Mouse (Mus musculus): Measurements from ENCODE around the gene Pmepa1. TPM values are rescaled to one million over a fixed set of nuclear protein-coding genes. Genes with fewer than 3 reads are reported as not detected.

The Pmepa1 gene
- total and polyA plus RNA-seq, 2 experiments from 2014 or later = 3.1 to 6.9 TPM

- 78% methylated on average over 7 of the region's 7 CpGs for WGBS
- Histone ChIP-seq H3K9me3 (ENCODE audit: low read length) (no peaks in the 10 kb centered on the region), H3K9ac (no peak overlapping the region), H3K36me3 (ENCODE audit: insufficient read depth) (no peaks in the 10 kb centered on the region), H3K27me3 (ENCODE audit: insufficient read depth, low read length) (no peaks in the 10 kb centered on the region), H3K4me2 (ENCODE audit: low read depth) (no peak overlapping the region), H3K27ac (ENCODE audit: low read depth, low read length) (no peak overlapping the region), H3K4me1 (ENCODE audit: insufficient read depth) (no peaks in the 10 kb centered on the region), H3K4me3 (ENCODE audit: low read depth, low read length) (no peak overlapping the region)
- ATAC-seq = no peak
- TF ChIP-seq CTCF (IDR thresholded peaks at IDR 0.05; ENCODE audit: low read depth) = no peak
- no peak for DNase-seq
Observed at GRCm38 (mm10) chr2:173182796-173183195, 93.5 kb downstream of the Pmepa1 start.

DNA sequence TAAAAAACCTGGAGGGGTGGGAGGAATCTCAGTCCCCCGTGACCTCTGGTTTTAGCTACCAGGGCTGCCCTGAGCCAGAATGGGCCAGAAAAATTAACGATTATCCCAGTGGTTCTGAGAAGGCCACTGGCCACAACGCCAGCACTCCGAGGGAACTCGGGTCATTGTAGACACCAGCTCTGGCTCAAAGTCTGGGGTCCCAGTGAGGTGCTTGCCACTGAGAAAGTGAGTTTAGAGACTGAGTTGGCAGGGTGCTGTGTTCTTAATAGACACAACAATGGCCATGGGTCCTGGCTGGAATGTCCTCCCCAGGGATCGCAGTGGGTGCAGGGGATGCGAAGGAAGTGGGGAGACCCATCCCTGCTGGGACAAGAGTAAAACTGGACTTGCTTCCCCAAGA is 94.4 kb downstream of the Pmepa1 start:
- no peak for TF ChIP-seq CTCF (IDR thresholded peaks at IDR 0.05; ENCODE audit: low read depth)
- Histone ChIP-seq H3K4me1 (ENCODE audit: insufficient read depth) (no peaks in the 10 kb centered on the region), H3K36me3 (ENCODE audit: insufficient read depth) (no peaks in the 10 kb centered on the region), H3K9ac (no peak overlapping the region), H3K4me3 (ENCODE audit: low read depth, low read length) (no peak overlapping the region), H3K9me3 (ENCODE audit: low read length) (no peaks in the 10 kb centered on the region), H3K27me3 (ENCODE audit: insufficient read depth, low read length) (no peaks in the 10 kb centered on the region), H3K4me2 (ENCODE audit: low read depth) (no peak overlapping the region), H3K27ac (ENCODE audit: low read depth, low read length) (no peak overlapping the region)
- DNase-seq = no peak
- WGBS = 83% methylated on average over 7 of the region's 7 CpGs
- ATAC-seq = no peak

DNA sequence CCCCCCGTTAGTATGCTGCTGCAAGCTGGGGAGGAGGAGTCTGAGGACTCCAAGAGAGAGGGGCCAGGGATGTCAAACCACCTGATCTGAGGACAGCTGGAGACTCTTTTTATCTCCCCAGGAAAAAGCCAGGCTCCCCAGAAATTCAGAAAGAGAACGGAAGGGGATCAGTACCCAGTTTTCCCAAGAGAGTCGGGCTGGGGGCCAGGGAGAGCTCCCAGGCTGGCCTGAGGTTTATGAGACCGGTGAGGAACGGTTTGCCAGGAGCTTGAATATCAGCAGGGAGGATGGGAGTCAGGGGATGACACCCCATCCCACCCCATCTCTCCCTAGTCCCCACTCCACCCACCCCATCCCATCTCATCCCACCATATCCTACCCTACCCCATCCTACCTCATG is 94.8 kb downstream of the Pmepa1 start:
- Histone ChIP-seq H3K9ac (no peak overlapping the region), H3K4me2 (ENCODE audit: low read depth) (no peak overlapping the region), H3K36me3 (ENCODE audit: insufficient read depth) (no peaks in the 10 kb centered on the region), H3K9me3 (ENCODE audit: low read length) (no peaks in the 10 kb centered on the region), H3K27ac (ENCODE audit: low read depth, low read length) (no peak overlapping the region), H3K4me3 (ENCODE audit: low read depth, low read length) (no peak overlapping the region), H3K4me1 (ENCODE audit: insufficient read depth) (no peaks in the 10 kb centered on the region), H3K27me3 (ENCODE audit: insufficient read depth, low read length) (no peaks in the 10 kb centered on the region)
- ATAC-seq = no peak
- no peak for TF ChIP-seq CTCF (IDR thresholded peaks at IDR 0.05; ENCODE audit: low read depth)
- no peak for DNase-seq
- 61% methylated on average over 5 of the region's 5 CpGs for WGBS

DNA sequence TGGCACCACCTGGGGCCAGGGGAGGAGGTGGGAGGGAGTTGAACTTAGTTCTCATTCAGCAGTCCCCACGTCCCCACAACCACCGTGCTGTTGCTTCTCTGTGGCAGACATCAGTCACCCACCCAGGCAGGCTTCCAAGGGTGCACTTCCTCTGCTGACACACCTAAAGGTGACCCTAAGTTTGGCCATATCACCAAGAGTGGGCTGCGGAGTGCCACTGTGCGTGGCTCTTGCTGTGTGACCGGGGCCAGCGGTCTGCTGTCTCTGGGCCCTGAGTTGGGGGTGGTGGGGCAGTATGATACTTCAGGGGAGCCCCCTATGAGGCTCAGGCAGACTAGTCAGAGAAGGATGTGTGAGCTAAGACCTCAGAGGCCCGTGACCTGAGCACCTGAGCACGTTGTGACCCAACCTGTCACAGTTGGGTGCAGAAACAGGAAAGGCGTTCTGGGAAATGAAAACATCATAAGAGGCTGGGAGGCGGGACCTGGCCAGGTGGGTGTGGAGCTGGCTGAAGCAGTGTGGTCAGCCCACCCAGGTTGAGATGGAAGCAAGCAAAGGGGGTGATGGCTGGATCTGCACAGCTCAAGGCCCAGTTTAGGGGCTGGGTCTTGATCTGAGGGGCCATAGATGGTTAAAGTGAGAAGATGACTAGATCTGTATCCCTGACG is 95.5 kb downstream of the Pmepa1 start:
- H3K4me3 ChIP-seq (ENCODE audit: low read depth, low read length) = no peak overlapping the region
- no peaks in the 10 kb centered on the region for H3K27me3 ChIP-seq (ENCODE audit: insufficient read depth, low read length)
- TF ChIP-seq CTCF (IDR thresholded peaks at IDR 0.05; ENCODE audit: low read depth) = no peak
- no peaks in the 10 kb centered on the region for H3K36me3 ChIP-seq (ENCODE audit: insufficient read depth)
- no peak overlapping the region for H3K9ac ChIP-seq
- H3K9me3 ChIP-seq (ENCODE audit: low read length) = no peaks in the 10 kb centered on the region
- H3K27ac ChIP-seq (ENCODE audit: low read depth, low read length) = no peak overlapping the region
- ATAC-seq = no peak
- H3K4me1 ChIP-seq (ENCODE audit: insufficient read depth) = no peaks in the 10 kb centered on the region
- H3K4me2 ChIP-seq (ENCODE audit: low read depth) = no peak overlapping the region
- DNase-seq = no peak
- WGBS = 87% methylated on average over 11 of the region's 11 CpGs

GRCm38 (mm10) chr2:173180026-173180425 is 96.3 kb downstream of the Pmepa1 start:
- ATAC-seq = no peak
- Histone ChIP-seq H3K27me3 (ENCODE audit: insufficient read depth, low read length) (no peaks in the 10 kb centered on the region), H3K9ac (no peak overlapping the region), H3K9me3 (ENCODE audit: low read length) (no peaks in the 10 kb centered on the region), H3K4me1 (ENCODE audit: insufficient read depth) (no peaks in the 10 kb centered on the region), H3K4me2 (ENCODE audit: low read depth) (no peak overlapping the region), H3K4me3 (ENCODE audit: low read depth, low read length) (no peak overlapping the region), H3K36me3 (ENCODE audit: insufficient read depth) (no peaks in the 10 kb centered on the region), H3K27ac (ENCODE audit: low read depth, low read length) (no peak overlapping the region)
- DNase-seq = no peak
- WGBS = 81% methylated on average over 4 of the region's 4 CpGs
- no peak for TF ChIP-seq CTCF (IDR thresholded peaks at IDR 0.05; ENCODE audit: low read depth)

DNA sequence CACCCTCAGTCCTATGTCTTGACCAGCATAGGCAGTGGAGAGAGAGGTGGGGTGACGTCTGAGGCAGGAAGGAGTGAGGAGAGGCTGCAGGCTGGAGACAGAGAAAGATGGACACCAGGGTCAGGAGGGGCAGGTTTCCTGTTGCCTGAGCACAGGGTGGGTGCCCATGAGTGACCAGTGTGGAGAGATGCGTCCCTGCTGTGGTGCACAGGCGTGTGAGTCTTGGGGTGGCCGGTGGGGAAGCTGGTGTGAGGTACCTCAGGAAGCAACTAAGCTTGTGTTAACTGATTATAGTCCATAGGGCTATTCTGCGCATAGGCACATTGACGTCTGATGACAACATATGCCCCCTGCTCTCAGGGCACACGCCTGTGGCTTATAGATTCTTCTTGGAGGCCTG is 97.3 kb downstream of the Pmepa1 start:
- H3K9ac ChIP-seq = no peak overlapping the region
- ATAC-seq (no peak), DNase-seq (no peak)
- H3K27ac ChIP-seq (ENCODE audit: low read depth, low read length) = no peak overlapping the region
- no peaks in the 10 kb centered on the region for H3K36me3 ChIP-seq (ENCODE audit: insufficient read depth)
- no peaks in the 10 kb centered on the region for H3K27me3 ChIP-seq (ENCODE audit: insufficient read depth, low read length)
- H3K4me2 ChIP-seq (ENCODE audit: low read depth) = no peak overlapping the region
- 88% methylated on average over 7 of the region's 7 CpGs for WGBS
- TF ChIP-seq CTCF (IDR thresholded peaks at IDR 0.05; ENCODE audit: low read depth) = no peak
- H3K9me3 ChIP-seq (ENCODE audit: low read length) = no peaks in the 10 kb centered on the region
- H3K4me1 ChIP-seq (ENCODE audit: insufficient read depth) = 0 out of 2 replicates have a peak, but pooled peaks cover 8% of the 10 kb centered on the region
- H3K4me3 ChIP-seq (ENCODE audit: low read depth, low read length) = no peak overlapping the region

GRCm38 (mm10) chr2:173177951-173178350 is 98.4 kb downstream of the Pmepa1 start:
- DNase-seq = no peak
- Histone ChIP-seq H3K27me3 (ENCODE audit: insufficient read depth, low read length) (no peaks in the 10 kb centered on the region), H3K4me2 (ENCODE audit: low read depth) (no peak overlapping the region), H3K36me3 (ENCODE audit: insufficient read depth) (no peaks in the 10 kb centered on the region), H3K9me3 (ENCODE audit: low read length) (no peaks in the 10 kb centered on the region), H3K4me1 (ENCODE audit: insufficient read depth) (0 out of 2 replicates have a peak, but pooled peaks cover 13% of the 10 kb centered on the region), H3K4me3 (ENCODE audit: low read depth, low read length) (no peak overlapping the region), H3K9ac (no peak overlapping the region), H3K27ac (ENCODE audit: low read depth, low read length) (no peak overlapping the region)
- ATAC-seq = no peak
- TF ChIP-seq CTCF (IDR thresholded peaks at IDR 0.05; ENCODE audit: low read depth) = no peak
- 79% methylated on average over 8 of the region's 8 CpGs for WGBS

Data from forebrain, postnatal 0 days (tissue).